Mouse (Mus musculus) hindbrain, embryonic 11.5 days (tissue): ENCODE measurements around the gene Serpinb9. TPM values are rescaled to one million over a fixed set of nuclear protein-coding genes. Genes with fewer than 3 reads are reported as not detected.

Source experiments
- ATAC-seq: fragments of 200-750 bp; cut with Nextera tagmentation; 2 replicates; pipeline ENCODE4 v1.8.0; 2017; ENCODE audit warnings: mild to moderate bottlenecking, moderate TSS enrichment, moderate library complexity; ENCODE audit not compliant: low FRiP score
- DNase-seq: peaks from one replicate; pipeline ENCODE4 v3.0.0-alpha.2; 2015; ENCODE audit warnings: low spot score
- H3K27ac ChIP-seq: fragments of 300-500 bp; sonication (generic); 2 replicates; pipeline ENCODE4 v1.5.1; 2014; ENCODE audit warnings: mild to moderate bottlenecking, low read depth, low read length
- H3K27me3 ChIP-seq: fragments of 300-500 bp; sonication (generic); 2 replicates; pipeline ENCODE4 v1.6.1; 2014; ENCODE audit warnings: mild to moderate bottlenecking, low read length, moderate library complexity, mixed read lengths; ENCODE audit not compliant: control insufficient read depth, insufficient read depth
- H3K36me3 ChIP-seq: fragments of 300-500 bp; sonication (generic); 2 replicates; pipeline ENCODE4 v1.6.1; 2014; ENCODE audit warnings: mild to moderate bottlenecking, low read length, moderate library complexity, mixed read lengths; ENCODE audit not compliant: control insufficient read depth, insufficient read depth
- H3K4me1 ChIP-seq: fragments of 300-500 bp; sonication (generic); replicated peaks from 2 replicates; pipeline ENCODE4 v1.6.1; 2014; ENCODE audit warnings: low read length, mixed read lengths; ENCODE audit not compliant: control insufficient read depth, insufficient read depth
- H3K4me2 ChIP-seq: fragments of 300-500 bp; sonication (generic); replicated peaks from 2 replicates; pipeline ENCODE4 v1.6.1; 2014; ENCODE audit warnings: mild to moderate bottlenecking, low read depth, low read length
- H3K4me3 ChIP-seq: fragments of 300-500 bp; sonication (generic); 2 replicates; pipeline ENCODE4 v1.5.1; 2014; ENCODE audit warnings: low read depth, low read length
- H3K9ac ChIP-seq: fragments of 300-500 bp; sonication (generic); 2 replicates; pipeline ENCODE4 v1.6.1; 2014; ENCODE audit warnings: low read depth, low read length
- H3K9me3 ChIP-seq: fragments of 300-500 bp; sonication (generic); 2 replicates; pipeline ENCODE4 v1.6.1; 2016; ENCODE audit warnings: low read length; ENCODE audit not compliant: control insufficient read depth
- WGBS: fragments of 180-500 bp; shearing (Covaris S2); extraction: QIAGEN DNeasy Blood & Tissue Kit; methylation state at CpG from one replicate; pipeline ENCODE4 v1.1.7; 2014; 5-methylcytosine and 5-hydroxymethylcytosine counted together
- polyA plus RNA-seq: library from polyadenylated mRNA; unstranded; fragments of >200 nt; fragmentation: Nextera tagmentation; extraction: Ambion mirVana; gene quantifications from 2 replicates; pipeline ENCODE4 v1.2.1, GENCODE M21; 2014

Serpinb9 gene
- polyA plus RNA-seq, 1 experiment from 2014 or later, result 2.2 TPM

DNA sequence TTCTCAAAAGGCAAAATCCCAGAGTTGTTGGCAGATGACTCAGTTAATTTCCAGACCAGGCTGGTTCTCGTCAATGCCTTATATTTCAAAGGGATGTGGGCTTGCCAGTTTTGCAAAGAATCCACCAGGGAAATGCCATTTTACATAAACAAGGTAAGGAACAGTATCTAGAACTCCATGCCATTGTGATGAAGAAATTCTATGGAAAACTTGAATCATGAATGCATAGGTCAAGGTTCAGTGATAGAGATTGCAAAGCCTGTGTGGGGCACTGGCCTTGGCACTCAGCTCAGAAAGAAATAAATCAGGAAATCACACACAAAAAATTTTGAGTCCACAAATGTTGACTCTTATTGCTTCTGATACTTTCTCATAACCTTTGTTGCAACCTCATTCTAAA, 32.5 kb downstream of the Serpinb9 start:
- Histone ChIP-seq H3K4me1 (no peaks in the 10 kb centered on the region), H3K27ac (no peak overlapping the region), H3K4me2 (no peak overlapping the region), H3K36me3 (no peaks in the 10 kb centered on the region), H3K4me3 (no peak overlapping the region), H3K9me3 (no peaks in the 10 kb centered on the region), H3K9ac (no peak overlapping the region), H3K27me3 (no peaks in the 10 kb centered on the region)
- ATAC-seq, result no peak
- no peak for DNase-seq
- WGBS, result 74% methylated on average over 1 of the region's 1 CpGs

GRCm38 (mm10) chr13:33043542-33043941, 40.5 kb downstream of the Serpinb9 start:
- no peaks in the 10 kb centered on the region for H3K4me1 ChIP-seq
- no peak overlapping the region for H3K4me3 ChIP-seq
- no peak overlapping the region for H3K27ac ChIP-seq
- ATAC-seq (no peak), DNase-seq (no peak)
- no peak overlapping the region for H3K4me2 ChIP-seq
- H3K27me3 ChIP-seq, result no peaks in the 10 kb centered on the region
- no peak overlapping the region for H3K9ac ChIP-seq
- no peaks in the 10 kb centered on the region for H3K9me3 ChIP-seq
- 100% methylated on average over 3 of the region's 3 CpGs for WGBS
- no peaks in the 10 kb centered on the region for H3K36me3 ChIP-seq

GRCm38 (mm10) chr13:33047234-33047633, 44.2 kb downstream of the Serpinb9 start:
- Histone ChIP-seq H3K4me2 (no peak overlapping the region), H3K27ac (no peak overlapping the region), H3K27me3 (no peaks in the 10 kb centered on the region), H3K4me1 (no peaks in the 10 kb centered on the region), H3K4me3 (no peak overlapping the region), H3K36me3 (no peaks in the 10 kb centered on the region), H3K9me3 (no peaks in the 10 kb centered on the region), H3K9ac (no peak overlapping the region)
- 95% methylated on average over 2 of the region's 2 CpGs for WGBS
- no peak for DNase-seq
- ATAC-seq, result no peak

- DNase-seq, result no peak
- H3K9ac ChIP-seq, result no peak overlapping the region
These were observed 45.1 kb downstream of the Serpinb9 start for GRCm38 (mm10) chr13:33048187-33048586.

DNA sequence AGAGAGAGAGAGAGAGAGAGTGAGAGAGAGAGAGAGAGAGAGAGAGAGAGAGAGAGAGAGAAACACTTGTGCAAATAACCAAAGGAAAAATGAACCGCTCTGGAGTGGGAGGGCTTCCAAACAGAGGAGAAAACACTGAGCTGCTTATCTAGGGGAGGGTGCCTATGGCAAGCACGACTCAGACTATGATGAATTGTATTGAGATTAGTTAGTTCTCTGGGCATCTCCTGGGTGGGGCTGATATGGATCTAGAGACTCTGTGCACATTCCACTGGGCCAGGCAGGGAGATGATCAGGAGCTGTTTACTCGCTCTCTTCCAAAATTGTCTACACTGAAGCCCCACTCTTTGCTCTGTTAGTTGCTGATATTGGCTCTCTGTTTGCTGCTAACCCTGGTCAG, 48.6 kb downstream of the Serpinb9 start:
- no peaks in the 10 kb centered on the region for H3K4me1 ChIP-seq
- ATAC-seq (no peak), DNase-seq (no peak)
- WGBS, result 65% methylated on average over 3 of the region's 3 CpGs
- H3K36me3 ChIP-seq, result no peaks in the 10 kb centered on the region
- no peak overlapping the region for H3K4me3 ChIP-seq
- no peak overlapping the region for H3K9ac ChIP-seq
- H3K9me3 ChIP-seq, result no peaks in the 10 kb centered on the region
- no peak overlapping the region for H3K4me2 ChIP-seq
- H3K27ac ChIP-seq, result no peak overlapping the region
- no peaks in the 10 kb centered on the region for H3K27me3 ChIP-seq

More at GRCm38 (mm10) chr13:33048187-33048586, 45.1 kb downstream of the Serpinb9 start:
- H3K27me3 ChIP-seq, result no peaks in the 10 kb centered on the region
- no peak overlapping the region for H3K4me3 ChIP-seq
- H3K4me2 ChIP-seq, result no peak overlapping the region
- H3K4me1 ChIP-seq, result no peaks in the 10 kb centered on the region
- WGBS, result 87% methylated on average over 4 of the region's 4 CpGs
- no peaks in the 10 kb centered on the region for H3K9me3 ChIP-seq
- ATAC-seq, result no peak
- no peaks in the 10 kb centered on the region for H3K36me3 ChIP-seq
- no peak overlapping the region for H3K27ac ChIP-seq

DNA sequence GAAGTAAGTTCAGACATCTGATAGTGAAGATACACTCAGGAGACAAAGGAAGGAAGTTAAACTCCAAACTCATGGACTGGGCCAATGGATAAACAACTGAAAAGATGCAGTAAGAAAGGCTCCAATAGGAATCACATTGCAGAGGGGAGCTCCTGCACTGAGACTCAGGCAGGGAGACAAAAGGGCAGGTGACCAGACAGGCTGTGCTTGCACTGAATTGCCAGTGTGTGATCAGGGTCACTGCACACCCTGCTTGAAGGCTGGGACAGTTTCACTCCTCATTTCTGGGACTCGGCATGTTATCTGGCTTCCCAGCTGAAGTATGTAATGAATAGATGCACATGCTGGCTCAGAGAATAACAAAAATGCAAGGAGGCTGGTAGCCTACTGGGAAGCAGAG, 60.0 kb downstream of the Serpinb9 start:
- ATAC-seq (no peak), DNase-seq (no peak)
- H3K9ac ChIP-seq, result no peak overlapping the region
- no peaks in the 10 kb centered on the region for H3K27me3 ChIP-seq
- H3K36me3 ChIP-seq, result no peaks in the 10 kb centered on the region
- no peaks in the 10 kb centered on the region for H3K4me1 ChIP-seq
- H3K4me3 ChIP-seq, result no peak overlapping the region
- H3K9me3 ChIP-seq, result no peaks in the 10 kb centered on the region
- no peak overlapping the region for H3K4me2 ChIP-seq
- 61% methylated on average over 1 of the region's 1 CpGs for WGBS
- no peak overlapping the region for H3K27ac ChIP-seq

Other genes starting within 250 kb of the Serpinb9 start
- gene Mylk4, start 219.3 kb upstream of the Serpinb9 start, polyA plus RNA-seq, result 0.40 and 0.53 TPM in 2 replicates
- gene Wrnip1, start 201.2 kb upstream of the Serpinb9 start, polyA plus RNA-seq, result 14.4 and 18.0 TPM in 2 replicates
- not detected in 2 replicates for gene D930007J09Rik, start 200.4 kb upstream of the Serpinb9 start, polyA plus RNA-seq
- gene Serpinb1a, start 152.1 kb upstream of the Serpinb9 start, polyA plus RNA-seq, result 0.27 TPM in 1 of 2 replicates, not detected in the other
- not detected in 2 replicates for gene Serpinb1c, start 105.0 kb upstream of the Serpinb9 start, polyA plus RNA-seq
- gene Serpinb6b, start 38.0 kb upstream of the Serpinb9 start, polyA plus RNA-seq, result 0.75 and 0.76 TPM in 2 replicates
- 0.08 and 0.14 TPM in 2 replicates for gene Serpinb9b, start 24.2 kb downstream of the Serpinb9 start, polyA plus RNA-seq
- gene Serpinb1b, start 75.3 kb downstream of the Serpinb9 start, polyA plus RNA-seq, result 4.1 and 6.2 TPM in 2 replicates
- gene Serpinb9c, start 156.5 kb downstream of the Serpinb9 start, polyA plus RNA-seq, result not detected in 2 replicates
- gene Serpinb9d, start 189.7 kb downstream of the Serpinb9 start, polyA plus RNA-seq, result 0.14 TPM in 1 of 2 replicates, not detected in the other
- gene Serpinb9e, start 246.4 kb downstream of the Serpinb9 start, polyA plus RNA-seq, result not detected in 2 replicates